Mouse (Mus musculus): Measurements from ENCODE around the gene Cdc42ep3.

GRCm38 (mm10) chr17:79347291-79347690 is 7.6 kb downstream of the Cdc42ep3 start:
- TF ChIP-seq HCFC1 (IDR thresholded peaks at IDR 0.05; ENCODE audit: borderline replicate concordance, insufficient read depth, low read length) (no peak), MAFK (IDR thresholded peaks at IDR 0.05; ENCODE audit: insufficient read depth, low read depth, low read length) (no peak)
